Mouse (Mus musculus) forebrain, embryonic 13.5 days (tissue): Measurements from ENCODE around the gene Cdc42ep2. TPM values are rescaled to one million over a fixed set of nuclear protein-coding genes. Genes with fewer than 3 reads are reported as not detected.

Experiments
- ATAC-seq: fragments of 200-750 bp; cut with Nextera tagmentation; 2 replicates; pipeline ENCODE4 v1.8.0; 2017
- H3K27ac ChIP-seq: fragments of 300-500 bp; sonication (generic); 2 replicates; pipeline ENCODE4 v1.5.1; 2015; ENCODE audit warnings: inconsistent platforms, mild to moderate bottlenecking, moderate library complexity
- H3K27me3 ChIP-seq: fragments of 300-500 bp; sonication (generic); 2 replicates; pipeline ENCODE4 v1.6.1; 2015; ENCODE audit warnings: mild to moderate bottlenecking, inconsistent platforms
- H3K36me3 ChIP-seq: fragments of 300-500 bp; sonication (generic); 2 replicates; pipeline ENCODE4 v1.6.1; 2015; ENCODE audit warnings: mild to moderate bottlenecking, inconsistent platforms; ENCODE audit not compliant: poor library complexity, severe bottlenecking
- H3K4me1 ChIP-seq: fragments of 300-500 bp; sonication (generic); 2 replicates; pipeline ENCODE4 v1.6.1; 2015; ENCODE audit warnings: inconsistent platforms
- H3K4me2 ChIP-seq: fragments of 300-500 bp; sonication (generic); 2 replicates; pipeline ENCODE4 v1.6.1; 2015; ENCODE audit warnings: inconsistent platforms, mild to moderate bottlenecking, moderate library complexity
- H3K4me3 ChIP-seq: fragments of 300-500 bp; sonication (generic); 2 replicates; pipeline ENCODE4 v1.5.1; 2015; ENCODE audit warnings: mild to moderate bottlenecking, inconsistent platforms
- H3K9ac ChIP-seq: fragments of 300-500 bp; sonication (generic); 2 replicates; pipeline ENCODE4 v1.6.1; 2015; ENCODE audit warnings: mild to moderate bottlenecking, inconsistent platforms
- H3K9me3 ChIP-seq: fragments of 300-500 bp; sonication (generic); replicated peaks from 2 replicates; pipeline ENCODE4 v1.6.1; 2016; ENCODE audit warnings: inconsistent platforms
- WGBS: fragments of 180-500 bp; shearing (Covaris S2); methylation state at CpG from one replicate; pipeline ENCODE4 v1.1.7; 2015; 5-methylcytosine and 5-hydroxymethylcytosine counted together
- polyA plus RNA-seq: library from polyadenylated mRNA; unstranded; fragments of >200 nt; fragmentation: Nextera tagmentation; extraction: Ambion mirVana; gene quantifications from 2 replicates; pipeline ENCODE4 v1.2.1, GENCODE M21; 2015

The Cdc42ep2 gene
- polyA plus RNA-seq, 1 experiment from 2014 or later, result 4.2 TPM

DNA sequence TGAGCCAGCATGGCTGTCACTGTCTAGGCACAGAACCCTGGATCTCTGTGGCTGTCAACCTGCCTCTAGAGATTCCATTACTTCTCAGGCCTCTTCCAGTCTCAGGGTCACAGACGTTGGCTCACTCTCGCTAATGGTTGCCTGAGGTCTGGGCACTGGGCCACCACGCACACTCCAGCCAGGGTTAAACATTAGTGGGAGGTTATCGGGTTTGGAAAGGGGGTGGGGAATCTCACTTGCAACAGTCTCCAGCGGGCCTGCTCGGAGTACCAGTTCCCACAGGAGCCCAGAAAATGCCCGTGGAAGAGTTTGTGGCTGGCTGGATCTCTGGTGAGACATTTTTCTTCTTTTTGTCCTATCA, 46.3 kb downstream of the Cdc42ep2 start:
- H3K27me3 ChIP-seq, result no peaks in the 10 kb centered on the region
- peak overlapping the region; percentile 7; the same call in 1 of the 2 replicates for H3K4me2 ChIP-seq
- no peaks in the 10 kb centered on the region for H3K36me3 ChIP-seq
- 80% methylated on average over 7 of the region's 7 CpGs for WGBS
- H3K9ac ChIP-seq, result peak overlapping the region; percentile 43; the same call in 1 of the 2 replicates
- ATAC-seq, result no peak
- no peak overlapping the region for H3K27ac ChIP-seq
- H3K4me1 ChIP-seq, result peaks cover 28% of the 10 kb centered on the region
- no peak overlapping the region for H3K4me3 ChIP-seq
- H3K9me3 ChIP-seq, result no peaks in the 10 kb centered on the region

DNA sequence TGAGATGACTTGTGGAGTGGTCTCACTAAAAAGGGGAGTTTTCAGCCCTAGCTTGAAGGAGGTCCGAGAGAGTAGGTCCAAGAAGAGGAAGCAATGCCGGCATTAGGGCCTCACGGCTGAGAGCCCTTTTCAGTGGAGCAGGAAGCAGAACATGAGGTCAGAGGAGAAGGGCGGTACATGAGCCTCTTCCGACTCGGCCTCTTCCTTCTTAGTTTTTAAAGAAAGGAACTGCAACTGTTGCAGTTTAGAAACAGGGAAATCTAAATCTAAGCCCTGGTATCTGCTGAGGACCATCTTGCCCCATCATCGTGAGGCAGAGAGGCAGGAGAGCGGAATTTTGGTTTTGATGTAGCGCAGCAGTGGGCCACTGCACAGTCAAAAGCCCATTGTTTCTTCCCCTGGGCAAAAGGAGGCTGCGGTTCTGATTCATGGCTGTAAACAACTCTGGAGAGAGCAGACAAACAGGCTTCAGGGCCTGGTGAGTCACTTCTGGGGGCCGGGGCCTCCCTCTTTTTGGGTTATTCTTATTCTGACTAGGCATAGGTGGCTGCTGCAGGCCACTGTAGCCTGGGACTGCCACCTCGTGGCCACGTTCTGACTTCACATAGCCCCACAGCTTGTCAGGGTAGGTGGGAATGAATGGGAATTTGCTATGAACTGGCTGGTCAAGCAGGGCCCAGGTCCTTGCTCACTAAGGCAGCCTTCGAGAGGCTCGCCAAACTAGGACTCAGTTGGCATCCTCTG, 46.8 kb downstream of the Cdc42ep2 start, which contains the start of gene Slc25a45:
Gene Slc25a45 (plus strand): TSS at position 191 of the 744 bp plus-strand sequence.
- ATAC-seq, result peak; percentile 43; the same call in 1 of the 2 replicates
- Histone ChIP-seq H3K4me1 (peaks cover 28% of the 10 kb centered on the region), H3K27me3 (no peaks in the 10 kb centered on the region), H3K4me3 (no peak within 1 kb of the TSS), H3K36me3 (peaks cover 3% of the 10 kb centered on the region; the same call in 1 of the 2 replicates), H3K9me3 (no peaks in the 10 kb centered on the region), H3K27ac (no peak within 1 kb of the TSS), H3K9ac (peak within 1 kb of the TSS; percentile 43; the same call in 1 of the 2 replicates), H3K4me2 (peak within 1 kb of the TSS; percentile 7; the same call in 1 of the 2 replicates)
- 45% methylated on average over 15 of the region's 15 CpGs for WGBS

- Histone ChIP-seq H3K4me1 (peaks cover 41% of the 10 kb centered on the region), H3K27ac (peak within 1 kb of the TSS; percentile 75), H3K27me3 (no peaks in the 10 kb centered on the region), H3K9ac (peak within 1 kb of the TSS; percentile 85), H3K9me3 (no peaks in the 10 kb centered on the region), H3K4me3 (peak within 1 kb of the TSS; percentile 81), H3K4me2 (peak within 1 kb of the TSS; percentile 90), H3K36me3 (peaks cover 16% of the 10 kb centered on the region)
- ATAC-seq, result peak; percentile 92
- under 1% methylated on average over 37 of the region's 37 CpGs for WGBS
These were observed 49.6 kb downstream of the Cdc42ep2 start, which contains the start of gene Frmd8 for GRCm38 (mm10) chr19:5874969-5875480. Gene Frmd8 (minus strand): TSS chr19:5875274.

- no peaks in the 10 kb centered on the region for H3K9me3 ChIP-seq
- ATAC-seq, result no peak
- H3K36me3 ChIP-seq, result peaks cover 21% of the 10 kb centered on the region
- H3K9ac ChIP-seq, result peak overlapping the region; percentile 85
- no peak overlapping the region for H3K27ac ChIP-seq
- peak overlapping the region; percentile 90 for H3K4me2 ChIP-seq
- H3K4me1 ChIP-seq, result peaks cover 41% of the 10 kb centered on the region
- H3K27me3 ChIP-seq, result no peaks in the 10 kb centered on the region
- WGBS, result 6% methylated on average over 13 of the region's 13 CpGs
- H3K4me3 ChIP-seq, result peak overlapping the region; percentile 81
These were observed 50.1 kb downstream of the Cdc42ep2 start for GRCm38 (mm10) chr19:5874391-5874968.

DNA sequence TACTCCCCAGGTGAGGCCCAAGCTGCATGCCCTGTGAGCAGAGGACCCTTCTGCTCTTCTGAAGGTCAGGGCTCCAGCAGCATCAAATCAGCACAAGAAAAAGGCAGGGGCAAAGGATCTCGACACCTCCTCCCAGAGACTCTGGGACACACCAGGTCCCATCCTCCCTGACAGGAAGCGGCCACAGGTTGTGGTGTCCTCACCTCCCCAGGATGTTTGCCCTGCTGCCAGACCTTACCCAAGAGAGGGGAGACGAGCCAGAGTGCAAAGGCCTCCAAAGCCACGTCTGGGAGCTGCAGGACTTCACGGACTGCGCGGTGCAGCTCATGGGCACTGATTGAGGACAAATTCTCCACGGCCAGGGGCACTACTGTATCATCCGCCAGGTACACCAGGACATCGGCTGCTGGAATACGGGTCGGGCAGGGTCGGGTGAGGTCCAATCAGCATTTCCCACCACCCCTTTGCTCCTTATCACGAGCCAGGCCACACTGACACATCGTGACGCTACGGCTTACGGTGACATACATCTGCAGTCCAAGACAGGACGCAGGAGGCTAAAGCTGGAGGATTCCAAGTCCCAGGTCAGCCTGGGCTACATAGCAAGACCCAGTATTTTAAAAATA, 51.6 kb downstream of the Cdc42ep2 start:
- peaks cover 36% of the 10 kb centered on the region for H3K36me3 ChIP-seq
- WGBS, result 90% methylated on average over 19 of the region's 19 CpGs
- H3K27me3 ChIP-seq, result no peaks in the 10 kb centered on the region
- no peak overlapping the region for H3K4me2 ChIP-seq
- H3K9me3 ChIP-seq, result no peaks in the 10 kb centered on the region
- H3K9ac ChIP-seq, result no peak overlapping the region
- H3K4me3 ChIP-seq, result no peak overlapping the region
- peaks cover 38% of the 10 kb centered on the region for H3K4me1 ChIP-seq
- no peak for ATAC-seq
- H3K27ac ChIP-seq, result no peak overlapping the region

GRCm38 (mm10) chr19:5872528-5872927, 52.1 kb downstream of the Cdc42ep2 start:
- Histone ChIP-seq H3K4me3 (no peak overlapping the region), H3K9me3 (no peaks in the 10 kb centered on the region), H3K27me3 (no peaks in the 10 kb centered on the region), H3K4me2 (no peak overlapping the region), H3K36me3 (peaks cover 41% of the 10 kb centered on the region), H3K27ac (no peak overlapping the region), H3K4me1 (peaks cover 34% of the 10 kb centered on the region), H3K9ac (no peak overlapping the region)
- WGBS, result 87% methylated on average over 4 of the region's 4 CpGs
- no peak for ATAC-seq

DNA sequence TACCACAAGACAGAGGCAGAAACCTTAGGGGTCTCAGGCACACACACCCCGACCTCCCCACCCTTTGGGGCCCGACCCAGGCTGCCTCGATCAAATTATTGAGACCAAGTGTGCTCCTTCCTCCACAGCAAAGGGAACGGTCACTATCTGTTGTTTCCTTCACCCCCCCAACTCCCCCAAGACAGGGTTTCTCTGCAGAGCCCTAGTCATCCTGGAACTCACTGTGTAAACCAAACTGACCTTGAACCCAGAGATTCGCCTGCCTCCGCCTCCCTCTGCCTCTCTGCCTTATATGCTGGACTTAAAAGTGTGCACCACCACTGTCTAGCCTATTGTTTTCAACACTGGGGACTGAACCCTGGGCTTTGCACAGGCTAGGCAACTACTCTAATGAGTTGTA, 52.9 kb downstream of the Cdc42ep2 start:
- no peak for ATAC-seq
- Histone ChIP-seq H3K4me2 (peak overlapping the region; percentile 3; the same call in 1 of the 2 replicates), H3K4me1 (peaks cover 34% of the 10 kb centered on the region), H3K9ac (0 out of 2 replicates have a peak overlapping the region, but pooled peaks have one; percentile 22), H3K27me3 (no peaks in the 10 kb centered on the region), H3K36me3 (peaks cover 45% of the 10 kb centered on the region), H3K9me3 (no peaks in the 10 kb centered on the region), H3K27ac (peak overlapping the region; percentile 48), H3K4me3 (no peak overlapping the region)
- WGBS, result 54% methylated on average over 6 of the region's 6 CpGs

GRCm38 (mm10) chr19:5871273-5871672, 53.3 kb downstream of the Cdc42ep2 start:
- Histone ChIP-seq H3K4me2 (peak overlapping the region; percentile 3; the same call in 1 of the 2 replicates), H3K4me1 (peaks cover 34% of the 10 kb centered on the region), H3K27ac (peak overlapping the region; percentile 48), H3K9me3 (no peaks in the 10 kb centered on the region), H3K9ac (peak overlapping the region; percentile 22), H3K27me3 (no peaks in the 10 kb centered on the region), H3K4me3 (no peak overlapping the region), H3K36me3 (peaks cover 45% of the 10 kb centered on the region)
- 13% methylated on average over 4 of the region's 7 CpGs for WGBS
- peak; percentile 20; the same call in 1 of the 2 replicates for ATAC-seq

GRCm38 (mm10) chr19:5868096-5868495, 56.5 kb downstream of the Cdc42ep2 start:
- no peak for ATAC-seq

More at GRCm38 (mm10) chr19:5868096-5868495, 56.5 kb downstream of the Cdc42ep2 start:
- peaks cover 74% of the 10 kb centered on the region for H3K36me3 ChIP-seq
- peaks cover 13% of the 10 kb centered on the region for H3K4me1 ChIP-seq
- no peak overlapping the region for H3K4me2 ChIP-seq
- no peaks in the 10 kb centered on the region for H3K27me3 ChIP-seq
- H3K27ac ChIP-seq, result no peak overlapping the region
- WGBS, result 89% methylated on average over 6 of the region's 6 CpGs
- H3K9me3 ChIP-seq, result no peaks in the 10 kb centered on the region
- H3K4me3 ChIP-seq, result no peak overlapping the region
- no peak overlapping the region for H3K9ac ChIP-seq
